Mouse (Mus musculus) urinary bladder, adult 2 months (tissue): ENCODE measurements around the gene Dnm3. TPM values are rescaled to one million over a fixed set of nuclear protein-coding genes. Genes with fewer than 3 reads are reported as not detected.

Source experiments
- DNase-seq: peaks from one replicate; pipeline ENCODE4 v3.0.0; 2022; ENCODE audit warnings: low spot score
- polyA plus RNA-seq: library from polyadenylated mRNA; depleted of rRNA; stranded (reverse); fragments of >200 nt; gene quantifications from 2 replicates; pipeline ENCODE4 v1.2.3, GENCODE M21; 2012

Dnm3 gene
- polyA plus RNA-seq, 1 experiment: 4.2 TPM

DNA sequence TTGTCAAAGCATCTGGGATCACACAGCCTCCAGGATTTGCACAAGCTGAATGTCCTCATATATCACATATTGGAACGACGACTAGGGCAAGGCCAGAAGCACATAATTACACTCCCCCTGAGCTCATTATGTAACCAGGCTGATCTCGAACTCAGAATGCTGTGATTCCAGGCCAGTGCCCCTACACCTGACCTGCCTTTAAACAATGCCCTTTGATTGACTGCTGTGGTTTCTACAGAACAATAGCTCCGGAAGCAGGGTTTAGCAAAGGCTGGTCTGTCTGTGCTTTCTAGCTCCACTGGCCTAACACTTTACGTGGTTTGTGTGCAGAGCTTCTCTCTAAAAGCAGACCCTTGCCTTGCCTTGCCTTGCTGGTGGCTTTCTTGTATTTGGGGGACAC lies 315.6 kb downstream of the Dnm3 start:
- no peak for DNase-seq

DNA sequence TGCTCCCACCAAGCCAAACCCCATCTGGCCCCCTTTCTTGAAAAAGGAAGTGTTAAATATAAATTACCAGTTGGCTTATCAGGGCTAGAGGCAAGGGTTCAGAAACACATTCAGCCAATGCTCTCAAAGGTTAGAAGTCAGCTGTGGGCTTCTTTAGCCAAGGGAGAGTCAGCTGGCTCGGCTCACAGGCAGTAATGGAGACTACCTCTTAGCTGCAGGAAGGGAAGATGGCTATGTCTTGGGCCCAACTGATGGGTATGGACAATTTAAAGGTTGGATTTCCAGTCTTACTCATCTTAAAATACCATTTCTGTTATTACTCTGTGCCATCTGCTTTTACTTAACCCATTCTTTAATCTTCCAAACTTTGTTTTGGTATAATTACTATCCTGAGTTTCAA lies 317.1 kb downstream of the Dnm3 start:
- no peak for DNase-seq

DNA sequence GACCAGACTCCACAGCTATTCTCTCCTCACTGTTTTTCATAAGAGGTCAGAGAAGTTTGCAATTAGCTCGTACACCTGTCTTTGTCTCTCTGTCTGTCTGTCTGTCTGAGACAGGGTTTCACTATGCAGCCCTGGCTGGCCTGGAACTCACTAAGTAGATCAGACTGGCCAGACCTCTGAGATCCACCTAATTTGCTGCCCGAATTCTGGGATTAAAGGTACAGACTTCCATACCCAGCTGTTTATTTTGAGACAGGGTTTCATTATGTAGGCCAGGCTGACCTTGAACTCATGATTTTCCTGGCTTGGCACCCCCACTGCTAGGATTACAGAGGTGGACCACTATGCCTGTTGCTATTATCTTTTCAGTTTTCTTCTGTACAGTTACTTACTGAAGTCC lies 319.3 kb downstream of the Dnm3 start:
- DNase-seq: no peak

DNA sequence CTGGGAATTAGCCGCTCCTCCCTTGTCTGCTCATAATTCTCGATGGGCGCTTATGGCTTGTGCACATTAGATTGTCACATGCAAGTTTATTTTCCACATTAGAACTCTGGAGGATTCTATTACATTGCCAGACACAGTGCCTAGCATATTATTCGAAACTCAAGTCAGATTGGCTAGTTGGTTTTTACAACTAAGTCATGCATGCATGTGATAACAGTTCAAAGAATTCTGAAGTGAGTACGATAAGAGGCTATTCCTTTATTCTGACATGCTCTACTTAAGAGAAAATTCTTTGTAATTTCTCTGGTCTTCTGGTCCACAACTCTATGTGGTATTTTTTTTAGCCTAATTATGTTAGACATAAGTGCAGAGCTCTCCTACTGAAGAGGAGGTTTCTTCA lies 320.2 kb downstream of the Dnm3 start:
- DNase-seq: no peak

DNA sequence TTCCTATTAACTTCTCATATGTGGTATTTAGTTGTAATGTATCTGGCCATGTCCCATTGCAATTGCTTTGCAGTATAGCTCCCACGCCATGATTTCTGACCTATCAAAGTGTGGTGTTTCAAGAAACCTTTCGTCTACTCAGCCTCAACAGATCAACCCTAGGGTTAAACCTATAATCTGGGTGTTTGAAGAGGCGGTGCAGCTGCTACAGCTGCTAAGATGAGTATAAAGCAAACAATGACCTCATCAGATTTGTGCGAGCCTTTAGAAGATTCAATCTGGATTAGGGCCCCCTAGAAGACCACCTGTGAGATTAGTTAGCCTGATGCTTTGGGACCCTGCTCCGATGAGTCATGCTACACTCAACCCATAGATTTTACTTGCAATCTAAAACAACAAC lies 321.0 kb downstream of the Dnm3 start:
- no peak for DNase-seq

DNA sequence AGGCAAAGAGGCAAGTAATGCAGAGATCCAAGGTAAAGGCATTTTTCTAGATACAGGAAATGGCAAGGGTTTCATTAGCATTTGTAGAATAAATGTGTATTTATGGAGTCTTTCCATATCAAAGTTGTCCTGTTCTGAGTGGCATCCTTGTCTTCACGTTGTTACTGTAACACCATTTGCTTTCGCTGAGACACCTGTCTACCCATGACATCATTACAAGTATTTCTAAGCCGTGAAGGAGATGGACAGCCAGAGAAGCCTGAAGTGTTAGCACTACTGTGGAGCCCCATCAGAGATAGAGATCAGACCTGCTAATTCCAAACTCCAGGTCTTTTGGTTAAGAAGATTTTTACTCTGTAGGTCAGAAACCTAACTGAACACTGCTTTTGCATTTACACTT lies 322.3 kb downstream of the Dnm3 start:
- DNase-seq: no peak

DNA sequence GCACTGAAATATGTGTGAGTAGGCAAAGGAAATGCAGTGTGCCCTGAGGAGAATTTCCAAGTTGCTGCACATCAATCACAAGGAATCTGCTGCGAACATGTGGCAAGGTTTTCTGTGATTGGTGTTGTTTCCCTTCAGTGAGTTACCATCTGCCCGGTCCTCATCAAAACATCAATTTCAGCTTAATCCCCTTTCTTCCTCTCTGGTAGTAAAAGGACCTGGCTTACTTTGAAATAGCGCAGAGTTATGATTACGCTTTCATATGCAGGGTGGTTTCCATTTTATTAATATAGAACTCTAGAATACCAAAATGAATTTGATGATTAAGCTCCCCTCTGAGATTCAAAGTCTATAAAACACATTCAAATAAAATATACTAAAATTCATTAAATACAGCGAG lies 324.7 kb downstream of the Dnm3 start:
- DNase-seq: no peak

DNA sequence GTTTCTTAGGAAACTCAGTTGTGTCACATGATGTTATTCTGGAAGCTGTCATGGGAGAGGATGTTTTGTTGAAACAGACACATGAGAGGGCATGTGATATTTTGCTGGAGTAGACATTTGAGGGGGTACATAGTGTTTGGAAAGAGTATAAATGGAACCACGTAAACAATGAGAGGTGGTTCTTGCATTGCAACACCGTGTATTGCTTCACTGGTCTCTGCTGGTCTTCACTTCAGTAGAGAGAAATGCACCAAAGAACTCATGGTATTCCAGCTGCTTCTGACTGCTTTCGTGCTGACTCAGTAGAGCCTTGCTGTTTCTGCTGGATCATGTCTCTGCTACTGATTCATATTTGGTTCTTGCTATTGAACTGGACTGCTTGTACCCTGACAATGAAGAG lies 328.1 kb downstream of the Dnm3 start:
- DNase-seq: no peak

DNA sequence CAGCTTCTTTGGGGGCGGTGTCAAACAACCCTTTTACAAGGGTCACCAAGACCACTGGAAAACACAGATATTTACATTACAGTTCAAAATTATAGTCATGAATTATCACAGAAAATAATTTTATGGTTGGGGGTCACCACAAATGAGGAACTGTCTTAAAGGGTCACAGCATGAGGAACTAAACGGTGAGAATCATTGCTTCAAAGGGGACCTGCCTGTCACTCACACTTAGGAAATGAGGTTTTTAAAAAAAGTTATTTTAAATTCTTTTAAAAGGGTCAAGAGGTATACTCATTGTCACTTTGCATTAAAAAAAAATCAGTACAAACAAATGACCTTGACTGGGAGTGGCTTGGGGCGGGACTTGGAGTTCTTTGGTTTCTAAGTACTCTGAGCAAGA lies 330.3 kb downstream of the Dnm3 start:
- DNase-seq: no peak

DNA sequence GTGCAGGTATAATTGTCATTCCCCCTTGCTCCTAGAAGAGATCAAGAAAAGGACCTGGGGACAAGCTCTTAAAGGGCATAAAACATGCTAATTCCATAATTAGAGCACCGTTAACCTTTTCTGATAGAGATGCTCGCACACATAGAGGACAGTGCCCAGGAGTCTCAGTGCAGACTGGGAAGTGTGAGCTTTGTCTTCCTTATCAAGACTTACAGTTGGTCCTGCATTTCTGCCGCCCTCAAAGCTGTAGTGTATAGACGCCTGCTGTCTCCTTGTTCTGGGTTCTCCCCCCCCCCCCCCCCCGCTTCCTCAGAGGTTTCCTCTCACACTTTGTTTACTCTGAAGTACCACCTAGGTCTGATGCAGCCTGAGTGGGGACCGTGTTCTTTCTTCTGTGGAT lies 332.1 kb downstream of the Dnm3 start:
- DNase-seq: no peak

DNA sequence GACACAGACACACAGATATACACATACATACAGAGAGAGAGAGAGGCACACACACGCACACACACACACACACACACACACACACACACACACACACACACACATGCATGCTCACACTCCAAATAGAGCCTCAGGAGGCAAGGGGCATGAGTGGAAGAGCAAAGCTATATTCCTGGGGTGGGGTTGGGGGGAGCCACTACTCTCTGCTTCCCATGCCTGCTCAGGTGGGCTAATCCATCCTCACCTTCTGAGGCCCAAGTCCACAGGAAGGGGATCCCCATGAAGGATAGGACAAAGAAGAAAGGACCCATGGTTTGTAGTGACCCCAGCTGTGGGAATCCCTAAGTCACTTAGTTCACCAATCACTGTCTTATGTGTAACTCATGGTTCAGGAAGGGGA lies 332.8 kb downstream of the Dnm3 start:
- no peak for DNase-seq

DNA sequence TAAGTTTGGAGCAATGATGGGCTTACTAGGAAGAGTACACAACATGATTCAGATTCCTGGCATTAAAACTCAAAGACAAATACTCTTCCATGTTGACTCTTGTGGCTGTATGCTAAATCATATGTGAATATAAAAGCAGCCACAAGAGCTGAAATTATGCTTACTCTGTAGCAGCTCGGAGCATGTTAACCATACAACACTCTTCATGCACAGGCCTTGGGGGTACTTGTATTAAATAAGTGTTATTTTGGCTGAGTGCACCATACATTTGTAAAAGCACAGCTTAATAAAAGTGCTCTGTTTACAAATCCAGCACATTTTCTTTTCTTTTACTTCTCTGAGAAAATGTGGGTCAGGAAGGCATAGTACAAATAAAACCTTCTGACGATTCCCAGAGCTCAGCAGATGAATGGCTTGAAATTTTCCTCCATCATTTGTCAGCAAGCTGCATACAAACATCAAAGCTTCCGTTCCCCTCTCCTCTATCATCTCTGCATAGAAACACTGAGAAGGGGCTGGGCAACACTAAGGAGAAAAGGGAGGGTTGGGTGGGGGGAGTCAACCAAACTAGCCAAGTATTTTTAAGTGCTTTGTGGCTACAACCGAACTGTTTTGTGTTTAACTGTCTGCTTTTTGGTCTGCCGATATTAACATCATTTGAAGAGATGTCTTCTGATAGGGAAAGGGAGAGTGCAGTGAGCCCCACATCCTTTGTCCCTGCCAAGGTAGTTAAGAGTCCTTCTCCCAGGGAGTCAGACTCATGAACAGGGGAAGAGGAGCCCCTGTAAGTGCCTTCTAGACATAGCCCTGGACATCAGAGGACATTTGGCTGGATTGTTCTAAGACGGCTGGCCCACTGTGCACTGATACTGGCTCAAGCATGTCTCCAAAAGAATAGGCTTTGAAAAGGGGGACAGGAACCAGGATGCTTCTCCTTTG lies 333.6 kb downstream of the Dnm3 start:
- no peak for DNase-seq

DNA sequence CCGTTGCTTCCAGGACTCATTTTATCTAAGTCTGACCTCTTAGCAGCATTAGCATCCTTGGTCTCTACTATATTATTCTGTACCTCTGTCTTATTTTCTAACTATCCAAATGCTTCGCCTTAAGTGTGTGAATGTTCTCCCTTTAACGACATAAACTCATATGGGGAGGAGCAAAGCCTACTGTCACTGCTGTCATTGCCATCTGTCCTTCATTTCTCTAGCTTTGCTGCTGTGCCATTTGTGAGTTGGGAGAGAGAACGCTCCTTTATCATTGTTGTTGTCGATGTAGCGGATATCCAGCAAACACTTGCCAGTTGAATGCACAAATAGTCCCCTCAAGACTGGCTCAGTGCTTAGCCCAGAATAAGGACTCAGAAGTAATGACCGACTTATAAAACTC lies 335.5 kb downstream of the Dnm3 start:
- no peak for DNase-seq

DNA sequence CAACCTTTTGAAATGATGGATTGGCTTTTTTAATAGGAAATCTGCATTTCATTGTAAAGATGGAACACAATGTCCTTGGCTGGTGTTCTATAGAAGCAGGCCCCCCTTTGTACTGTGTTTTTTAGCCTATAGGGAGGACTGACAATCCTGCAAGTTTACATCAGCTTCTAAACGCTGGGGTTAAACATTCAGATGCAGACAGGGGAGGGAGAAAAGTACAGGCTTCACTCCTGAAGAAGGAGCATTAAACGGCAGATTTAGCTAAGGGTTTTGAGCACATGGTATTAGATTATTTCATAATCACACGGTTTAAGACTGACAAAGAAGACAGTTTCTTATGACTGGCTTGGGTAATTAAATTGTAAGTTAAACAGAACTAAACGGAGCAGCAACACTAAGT lies 341.5 kb downstream of the Dnm3 start:
- DNase-seq: no peak

DNA sequence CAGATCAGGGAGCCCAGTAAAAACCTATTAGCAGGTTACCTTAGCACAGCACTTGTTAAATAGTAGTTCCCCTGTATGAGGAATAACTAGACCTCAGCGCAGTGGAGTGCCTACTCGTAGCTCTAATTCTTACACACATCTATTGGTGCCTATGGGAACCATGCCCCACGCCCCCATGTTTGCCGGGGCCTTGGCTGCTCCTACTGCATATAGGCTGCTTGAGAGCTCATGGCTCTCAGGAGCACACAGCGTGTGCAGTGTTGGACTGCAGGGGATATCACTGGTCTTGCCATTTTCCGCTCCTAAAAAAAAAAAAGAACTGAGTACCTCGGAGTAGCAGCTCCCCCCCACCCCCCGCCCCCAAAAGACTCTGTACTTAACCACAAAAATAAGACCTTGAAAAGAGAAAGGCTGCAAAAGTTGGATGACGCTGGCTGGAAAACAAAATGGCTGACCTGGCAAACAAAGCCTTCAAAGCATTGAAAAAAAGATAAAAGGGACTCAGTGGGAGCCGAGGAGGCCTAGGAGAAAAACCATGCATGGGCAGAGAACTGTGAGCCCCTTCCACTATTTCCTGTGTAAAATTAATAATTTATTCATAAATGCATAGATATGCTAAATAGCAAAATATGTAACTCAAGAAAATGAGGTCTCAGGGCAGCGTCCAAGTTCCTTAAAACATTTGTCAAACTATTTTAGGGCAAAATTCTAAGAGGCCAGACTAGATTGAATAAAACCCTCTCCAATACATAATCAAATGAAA lies 342.2 kb downstream of the Dnm3 start:
- no peak for DNase-seq

DNA sequence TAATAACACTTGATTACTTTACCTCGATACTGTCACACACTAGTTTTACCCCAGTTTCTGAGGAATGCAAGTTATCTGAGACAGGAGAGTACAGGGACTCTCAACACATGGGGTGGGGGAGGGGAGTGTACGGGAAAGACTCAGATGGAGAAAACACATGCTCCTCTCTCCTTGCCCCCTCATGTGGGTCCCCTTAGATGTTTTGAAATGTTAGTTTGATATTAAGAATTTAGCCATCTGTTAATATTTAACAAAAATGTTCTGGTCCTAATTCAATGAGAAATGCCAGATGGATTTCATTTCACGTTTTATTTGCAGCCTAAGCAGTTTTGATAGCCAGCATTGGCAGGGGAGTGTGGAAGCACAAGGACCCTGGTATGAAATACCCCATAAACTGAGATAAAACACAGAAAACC lies 343.2 kb downstream of the Dnm3 start:
- no peak for DNase-seq

DNA sequence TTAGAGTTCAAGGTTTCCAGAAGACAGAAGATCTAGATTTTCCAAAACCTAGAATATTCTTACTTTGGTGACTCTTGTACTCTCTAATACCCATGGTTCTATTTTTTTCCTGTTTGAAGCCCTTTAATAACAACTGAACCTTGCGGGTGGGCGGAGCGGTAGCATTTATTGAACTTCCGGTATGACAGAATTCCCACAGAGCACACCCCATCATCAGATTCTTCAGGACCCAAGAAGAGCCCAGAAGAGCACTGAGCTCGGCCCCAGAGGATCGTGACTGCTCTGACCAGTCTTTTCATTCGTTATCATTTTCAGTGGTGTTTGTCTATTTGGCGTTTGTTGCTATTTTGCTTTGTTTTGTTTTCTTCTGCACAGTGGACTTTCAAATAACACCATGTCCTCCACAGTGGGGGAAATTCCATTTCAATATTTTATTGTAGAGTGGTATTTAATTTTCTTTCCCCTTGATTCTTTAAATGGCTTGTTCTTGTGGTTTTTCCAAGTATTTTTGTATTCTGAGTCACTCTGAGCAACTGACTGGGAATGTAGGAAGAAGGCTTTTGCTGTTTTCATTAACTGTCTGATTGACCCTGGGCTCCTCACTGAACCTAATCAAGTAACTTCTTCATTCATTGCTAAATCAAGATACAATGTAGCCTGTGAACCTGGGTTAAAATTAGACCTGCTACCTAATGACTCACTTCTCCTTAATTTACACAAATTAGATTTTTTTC lies 344.8 kb downstream of the Dnm3 start:
- DNase-seq: no peak

DNA sequence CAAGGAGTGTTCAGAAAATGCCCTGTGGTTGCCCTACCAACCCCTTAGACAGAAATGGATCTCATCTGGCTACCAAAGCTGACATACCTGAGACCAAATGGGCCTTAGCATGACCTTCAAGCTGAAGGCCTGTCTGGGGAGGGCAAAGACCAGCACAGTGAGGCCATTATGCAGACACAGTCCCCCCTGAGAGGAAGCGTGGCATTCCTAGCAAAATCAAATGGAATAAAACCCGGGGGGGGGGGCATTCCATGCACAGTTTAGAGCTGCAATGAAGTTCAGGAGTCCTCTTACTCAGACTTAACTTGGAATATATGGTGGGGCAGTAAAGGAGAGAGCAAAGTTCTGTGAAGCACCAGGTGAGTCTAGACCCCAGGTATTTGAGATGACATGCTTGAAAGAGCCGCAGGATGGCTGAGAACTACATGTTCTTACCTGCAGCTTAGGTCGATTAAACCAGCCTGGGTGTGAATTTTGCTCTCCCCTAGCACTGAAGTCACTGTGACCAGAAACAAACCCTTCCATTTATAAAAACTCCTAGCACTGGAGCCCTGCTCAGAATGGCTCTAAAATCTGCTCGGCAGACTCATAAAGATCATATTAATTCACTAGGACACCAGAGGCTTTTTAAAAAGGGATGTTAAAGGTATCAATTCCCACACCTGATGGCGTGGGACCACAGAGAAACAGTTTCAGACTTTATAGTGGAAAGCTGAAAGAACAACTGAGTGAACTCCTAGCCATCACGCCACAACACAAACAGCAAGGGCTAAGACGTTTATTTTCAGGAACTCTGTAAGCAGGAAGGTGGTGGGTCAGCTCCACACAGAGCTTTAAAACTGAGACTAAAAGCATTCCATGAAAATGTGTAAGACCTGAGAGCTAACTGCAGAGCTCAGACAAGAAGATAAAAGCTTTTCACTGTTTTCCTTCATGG lies 350.7 kb downstream of the Dnm3 start:
- no peak for DNase-seq

DNA sequence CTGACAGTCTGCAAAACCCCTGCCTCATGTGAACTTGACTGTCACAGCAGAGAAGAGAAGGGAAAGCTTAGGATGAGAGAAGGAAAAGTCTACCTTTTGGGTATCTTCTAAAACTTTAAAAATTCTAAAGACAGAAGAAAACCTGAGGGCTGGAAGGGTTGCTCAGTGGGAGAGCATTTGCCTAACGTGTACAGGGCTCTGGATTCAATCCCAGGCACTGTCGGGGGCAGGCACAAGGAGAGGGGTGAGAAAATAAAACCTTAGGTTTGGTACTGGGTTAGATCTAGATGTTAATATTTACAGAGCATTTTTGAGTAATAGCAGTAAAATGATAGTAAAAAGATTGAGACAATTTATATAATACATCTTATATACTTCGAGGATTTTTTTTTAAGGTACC lies 353.4 kb downstream of the Dnm3 start:
- no peak for DNase-seq

DNA sequence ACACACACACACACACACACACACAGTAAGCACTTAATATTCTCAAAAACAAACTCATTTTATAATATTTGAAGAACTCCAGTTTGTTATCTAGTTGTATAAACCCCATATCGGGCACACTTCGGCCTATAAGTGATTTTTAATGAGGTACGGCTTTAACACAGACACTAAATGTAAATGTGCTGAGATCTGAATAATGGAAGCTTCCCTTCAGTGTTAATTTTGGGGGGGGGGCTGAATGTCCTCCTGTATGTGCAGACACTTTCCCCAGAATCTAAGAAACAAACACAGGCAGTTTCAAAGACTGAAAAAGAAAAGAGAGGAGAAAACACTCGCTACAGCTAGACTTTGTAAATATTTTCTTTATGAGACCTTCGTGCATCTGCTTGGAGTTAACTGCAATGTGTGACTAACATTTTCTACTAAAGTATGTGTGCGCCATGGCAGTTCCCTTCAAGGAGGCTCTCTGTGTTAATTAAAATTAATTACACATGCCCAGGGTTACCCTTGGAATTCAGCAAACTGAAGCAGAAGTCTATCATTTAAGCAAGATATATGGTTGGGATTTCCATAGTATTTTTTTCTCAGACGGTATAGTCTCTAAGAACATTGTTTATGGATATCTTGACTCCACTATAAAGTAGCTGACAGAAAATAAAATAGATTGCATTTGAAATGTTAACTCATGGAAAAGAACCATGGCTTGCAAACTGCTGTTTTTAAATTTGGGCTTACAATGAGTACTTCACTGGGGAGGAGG lies 356.2 kb downstream of the Dnm3 start:
- DNase-seq: no peak

DNA sequence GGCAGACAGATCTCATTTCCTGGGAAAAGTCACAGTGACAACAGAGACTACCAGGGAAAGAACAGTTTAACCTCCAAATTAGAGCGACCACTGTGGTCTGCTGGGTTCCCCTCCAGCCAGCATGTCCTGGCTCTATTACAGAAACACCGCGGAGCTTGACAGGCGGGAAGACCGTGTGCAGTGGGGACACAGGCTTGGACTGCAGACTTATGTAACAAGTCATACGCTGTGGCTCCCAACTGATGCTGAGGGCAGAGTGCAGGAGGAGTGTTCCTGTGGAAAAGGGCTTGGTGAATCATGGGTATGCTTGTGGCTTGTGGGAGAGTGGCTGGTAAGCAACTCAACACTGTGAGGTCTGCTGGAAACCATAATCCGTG lies 368.4 kb downstream of the Dnm3 start:
- DNase-seq: no peak
